Mouse (Mus musculus) gastrocnemius, postnatal 14 days (tissue): ENCODE results near the gene Mindy1. TPM values are rescaled to one million over a fixed set of nuclear protein-coding genes. Genes with fewer than 3 reads are reported as not detected.
"Not testable (repeated sequence)": the region's sequence is repeated elsewhere in the genome, so short reads cannot be mapped to it uniquely, and the experiment has no call there.

Source experiments
- DNase-seq: peaks from one replicate; pipeline ENCODE4 v3.0.0; 2021; ENCODE audit warnings: mixed read lengths
- intact Hi-C: fragments of 180-260 bp; cut with DNase I; formaldehyde crosslinking; loops from one replicate; pipeline ENCODE4 v1.15.1; 2025; ENCODE audit warnings: low total_unique reads
- total RNA-seq, 2 experiments: library from RNA; stranded (reverse); gene quantifications; 2 replicates each; pipeline ENCODE4 v1.2.3; 2021

The Mindy1 gene
- total RNA-seq, 2 experiments from 2014 or later, result 19.6 to 22.5 TPM

DNA sequence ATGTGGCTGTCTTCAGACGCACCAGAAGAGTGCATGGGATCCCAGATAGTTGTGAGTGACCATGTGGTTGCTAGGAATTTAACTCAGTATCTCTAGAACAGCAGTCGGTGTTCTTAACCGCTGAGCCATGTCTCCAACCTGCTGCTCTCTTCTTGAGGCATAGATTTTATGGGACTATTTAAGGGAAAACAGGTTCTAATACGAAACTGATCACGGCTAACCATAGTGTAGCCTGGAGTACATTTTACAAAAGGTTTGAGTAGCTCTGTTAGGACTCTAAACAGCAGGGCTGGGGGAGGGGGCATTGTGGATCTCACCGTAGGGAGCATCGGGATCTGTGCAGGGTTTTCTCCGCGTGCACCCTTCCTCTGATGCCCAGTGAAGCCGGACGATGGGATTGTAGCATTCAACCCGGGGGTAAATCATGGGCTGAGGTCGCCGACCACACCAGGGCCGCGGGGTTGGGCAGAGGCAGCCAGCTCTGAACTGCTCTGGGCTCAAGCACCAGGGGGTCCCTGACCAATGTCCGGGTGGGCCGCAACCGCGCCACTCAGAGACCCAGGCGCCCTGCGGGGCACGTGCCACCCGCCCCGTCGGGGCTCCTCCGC, 33.4 kb downstream of the Mindy1 start, which contains the start of gene Cers2:
TSS of gene Cers2 (plus strand) at position 306 of the 608 bp plus-strand sequence.
- intact Hi-C loops, result no loop called here
- no peak for DNase-seq

DNA sequence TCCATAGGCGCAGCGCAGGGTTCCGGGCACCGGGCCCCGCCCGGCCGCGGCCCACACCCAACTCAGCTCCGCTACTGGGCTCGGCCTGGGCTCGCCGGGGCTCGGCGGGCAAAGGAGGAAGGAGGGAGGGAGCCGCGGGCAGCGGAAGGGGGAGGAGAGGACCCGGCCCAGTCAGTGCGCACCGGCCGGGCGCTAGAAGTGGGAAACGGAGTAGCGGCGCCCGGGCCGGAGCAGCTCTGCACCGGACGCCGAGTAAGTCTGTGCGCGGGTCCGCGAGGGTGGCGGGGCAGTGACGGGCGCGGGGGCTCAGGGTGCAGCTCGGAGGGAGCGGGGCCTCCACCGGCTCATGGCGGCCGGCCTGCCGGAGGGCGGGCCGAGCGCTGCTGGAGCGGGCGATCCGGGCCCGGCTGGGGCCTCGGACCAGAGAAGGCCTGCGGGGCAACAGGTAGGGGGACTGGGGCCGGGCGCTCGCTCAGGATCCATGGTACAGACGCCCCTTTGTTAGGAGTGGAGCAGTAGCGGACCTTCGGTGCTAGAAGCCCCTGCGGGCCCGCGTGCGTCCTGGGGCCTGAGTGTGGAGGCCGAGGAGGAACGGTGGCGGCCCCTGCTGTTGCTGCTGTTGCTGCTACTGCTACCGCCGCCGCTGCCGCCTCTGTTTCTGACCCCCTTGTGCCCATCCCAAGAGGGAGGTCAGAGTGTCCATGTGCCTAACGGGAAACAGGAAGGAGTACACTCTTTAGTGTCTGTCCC, 34.1 kb downstream of the Mindy1 start:
- intact Hi-C loops, result no loop called here
- DNase-seq, result peak; percentile 94

DNA sequence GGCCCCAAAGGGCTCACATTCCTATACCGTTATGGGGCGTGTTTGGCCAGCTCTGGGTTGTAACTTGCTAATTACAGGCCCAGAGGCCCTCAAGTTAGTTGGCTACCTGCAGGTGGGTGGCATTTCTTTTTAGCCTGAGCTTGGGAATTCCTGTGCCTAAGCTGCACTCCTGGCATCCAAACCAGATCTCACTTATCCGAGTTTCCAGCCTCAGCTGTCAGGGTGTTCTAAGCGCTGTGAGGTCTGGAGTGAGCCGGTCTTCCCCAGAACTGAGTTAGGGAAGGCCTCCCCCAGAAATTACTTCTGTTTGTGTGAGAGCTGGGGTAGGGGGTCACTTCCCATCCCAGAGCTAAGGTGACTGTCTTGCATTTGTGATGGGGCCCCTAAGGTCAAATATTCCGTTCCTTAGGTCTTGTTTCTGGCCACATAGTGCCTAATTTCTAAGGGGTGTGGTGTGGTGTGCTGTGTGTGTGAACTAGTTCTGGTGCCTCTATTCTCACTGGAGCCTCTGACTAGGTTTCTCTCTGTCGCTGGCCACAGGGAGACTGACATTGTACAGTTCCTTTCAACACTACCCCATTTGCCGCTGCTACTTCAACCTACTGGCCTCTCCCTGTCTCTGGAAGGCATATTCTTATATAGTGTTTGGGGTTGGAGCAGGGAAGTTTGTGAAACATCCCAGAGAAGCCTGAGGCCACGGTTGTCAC, 34.9 kb downstream of the Mindy1 start:
- no peak for DNase-seq

DNA sequence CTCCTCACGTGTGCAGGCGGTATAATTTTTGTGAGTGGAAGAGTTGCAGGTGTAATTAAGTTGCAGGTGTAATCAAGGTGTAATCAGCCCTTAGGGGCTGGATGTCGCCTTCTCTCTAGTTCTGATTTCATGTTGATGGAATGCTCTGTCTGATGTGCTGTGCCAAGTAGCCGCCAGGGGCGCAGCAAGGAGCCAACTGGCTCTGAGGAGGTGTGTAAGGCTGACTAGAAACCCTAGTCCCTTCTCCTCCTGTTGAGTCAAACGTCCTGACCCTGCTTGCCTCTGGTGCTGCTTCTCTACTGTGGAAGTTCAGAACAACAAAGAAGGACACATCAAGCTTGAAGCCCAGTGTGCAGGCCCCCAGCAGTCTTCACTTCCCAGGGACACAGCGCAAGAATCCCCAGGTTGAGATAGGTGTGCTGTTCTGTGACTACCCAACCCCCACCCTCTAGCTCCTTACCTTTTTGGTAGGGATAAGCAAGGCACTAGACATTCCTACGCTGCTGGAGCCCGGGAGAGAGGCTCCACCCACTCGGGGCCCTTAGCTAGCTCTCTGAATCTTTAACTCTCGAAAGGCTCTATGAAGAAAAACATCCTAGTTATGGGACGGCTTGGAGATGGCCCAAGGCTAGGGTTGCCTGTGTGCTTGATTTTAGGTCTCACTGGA, 36.4 kb downstream of the Mindy1 start:
- intact Hi-C loops, result no loop called here
- DNase-seq, result peak; percentile 70

More for the DNA sequence above, 34.9 kb downstream of the Mindy1 start:
- intact Hi-C loops, result no loop called here

DNA sequence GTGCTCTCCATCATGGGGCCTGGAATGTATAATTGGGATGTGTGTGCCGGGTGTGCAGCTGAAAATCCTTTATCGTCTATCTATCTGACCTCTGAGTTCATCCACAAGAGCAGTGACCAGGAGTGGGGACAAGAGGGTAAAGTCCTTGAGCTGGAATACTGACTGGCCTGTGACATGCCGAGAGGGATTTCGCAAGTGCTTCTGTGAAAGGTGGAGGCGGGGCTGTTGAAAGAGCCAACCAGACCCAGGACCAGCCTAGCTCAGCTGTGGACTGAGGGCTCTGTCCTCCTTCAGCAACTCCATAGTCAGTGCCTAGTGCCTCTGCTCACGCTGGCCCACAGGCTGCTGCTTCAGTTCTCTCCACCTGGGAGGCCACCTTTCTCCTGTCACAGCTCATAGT, 37.4 kb downstream of the Mindy1 start:
- intact Hi-C loops, result no loop called here
- no peak for DNase-seq

DNA sequence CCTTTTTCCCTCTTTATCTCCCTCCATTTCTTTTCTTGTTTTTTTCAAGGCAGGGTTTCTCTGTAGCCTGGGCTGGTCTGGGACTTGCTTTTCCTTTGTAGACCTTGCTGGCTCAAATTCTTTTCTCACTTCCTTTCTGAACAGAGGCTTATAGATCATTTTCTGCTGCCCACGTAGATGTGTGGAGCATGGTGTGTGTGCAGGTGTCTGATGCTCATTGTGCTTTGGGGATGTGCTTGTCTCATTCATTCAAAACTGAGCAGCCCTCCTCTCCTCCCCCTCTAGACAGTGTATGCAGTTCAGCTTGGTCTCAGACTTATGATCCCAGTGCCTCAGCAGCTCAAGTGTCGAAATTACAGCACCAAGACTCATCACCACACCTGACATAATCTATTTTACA, 38.0 kb downstream of the Mindy1 start:
- DNase-seq, result no peak
- intact Hi-C loops, result no loop called here

DNA sequence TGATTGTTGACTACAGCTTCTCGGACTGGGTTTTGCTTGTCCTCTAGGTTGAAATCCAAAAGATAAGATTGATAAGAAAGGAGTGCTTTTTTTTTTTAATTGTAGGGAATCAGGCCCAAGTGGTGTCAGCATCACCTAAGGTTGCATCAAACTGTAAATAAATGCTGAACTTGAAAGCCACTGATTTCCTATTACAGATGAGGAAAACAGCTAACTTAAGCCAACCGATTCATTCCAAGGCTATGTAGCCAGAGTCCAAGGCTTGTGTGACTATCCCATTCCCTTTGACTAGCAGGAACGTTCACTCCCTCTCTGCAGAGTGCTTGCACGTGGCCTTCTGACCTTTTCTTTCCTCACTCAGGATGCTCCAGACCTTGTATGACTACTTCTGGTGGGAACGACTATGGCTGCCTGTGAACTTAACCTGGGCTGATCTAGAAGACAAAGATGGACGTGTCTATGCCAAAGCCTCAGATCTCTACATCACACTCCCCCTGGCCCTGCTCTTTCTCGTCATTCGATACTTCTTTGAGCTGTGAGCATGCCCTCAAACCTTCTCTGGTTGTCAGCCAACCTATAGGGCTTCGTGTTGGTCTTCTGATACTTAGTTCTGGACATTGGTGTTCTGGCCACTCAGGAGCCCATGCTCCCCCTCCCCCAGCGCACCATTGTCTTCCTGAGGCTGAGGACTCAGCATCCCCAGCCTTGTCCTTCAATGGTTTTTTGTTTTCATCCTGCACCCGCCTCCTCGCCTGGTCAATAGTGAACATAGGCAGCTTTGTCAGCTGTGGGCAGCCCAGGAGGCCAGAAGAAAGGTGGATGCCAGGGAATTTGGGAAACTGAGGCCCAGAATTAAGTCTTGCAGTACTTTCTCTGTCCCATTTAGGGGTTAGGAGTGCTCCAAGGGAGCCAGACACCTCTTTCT, 38.8 kb downstream of the Mindy1 start:
- DNase-seq, result no peak
- intact Hi-C loops, result no loop called here

DNA sequence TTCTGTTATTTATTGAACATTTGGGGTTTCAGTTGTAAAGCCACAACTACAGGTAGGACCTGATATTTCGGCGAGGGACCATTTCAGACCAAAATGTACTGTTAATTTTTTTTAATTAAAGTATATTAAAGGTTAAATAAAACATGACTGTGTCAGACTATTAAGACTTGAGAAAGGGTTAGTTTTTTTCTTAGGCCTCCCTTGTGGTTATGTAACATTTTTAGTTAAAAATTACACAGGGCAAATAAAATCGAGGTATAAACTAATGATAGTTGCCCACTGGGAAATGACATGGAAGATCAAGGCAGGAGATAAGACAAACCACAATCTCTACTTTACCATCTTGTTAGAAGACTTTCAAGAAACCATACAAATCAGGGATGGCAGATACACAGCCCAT, 42.3 kb downstream of the Mindy1 start:
- intact Hi-C loops, result no loop called here

DNA sequence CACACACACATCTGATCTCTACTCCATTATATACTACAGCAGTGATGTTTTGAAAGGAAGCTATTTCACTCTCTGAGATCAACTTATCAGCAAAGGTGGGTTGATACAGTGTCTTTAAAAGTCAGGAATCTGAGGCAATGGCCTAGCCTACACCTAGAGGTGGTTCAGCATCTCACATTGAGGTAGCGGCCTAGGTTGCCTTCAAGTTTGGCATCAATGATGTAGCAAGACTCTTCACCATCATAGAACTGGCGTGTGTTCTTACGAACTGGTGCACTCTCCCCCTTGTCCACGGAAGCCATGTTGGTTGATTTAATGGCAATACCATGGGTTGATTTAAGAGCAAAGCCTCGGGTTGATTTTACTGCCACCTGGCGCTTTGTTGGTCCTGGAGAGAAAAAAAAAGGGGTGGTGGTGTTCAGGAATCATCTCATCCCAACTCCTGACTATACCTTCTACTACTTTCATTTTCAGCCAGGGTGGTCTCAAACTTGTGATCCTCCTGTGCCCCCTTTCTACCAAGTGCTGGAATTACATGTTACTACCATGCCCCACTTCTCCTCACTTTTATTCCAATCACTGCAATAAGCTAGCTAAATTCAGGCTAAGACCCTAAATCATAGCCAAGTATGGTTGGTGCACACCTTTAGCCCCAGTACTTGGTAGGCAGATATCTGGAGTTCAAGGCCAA, 43.5 kb downstream of the Mindy1 start:
- DNase-seq, result no peak
- intact Hi-C loops, result no loop called here

More for the DNA sequence above, 42.3 kb downstream of the Mindy1 start:
- no peak for DNase-seq

DNA sequence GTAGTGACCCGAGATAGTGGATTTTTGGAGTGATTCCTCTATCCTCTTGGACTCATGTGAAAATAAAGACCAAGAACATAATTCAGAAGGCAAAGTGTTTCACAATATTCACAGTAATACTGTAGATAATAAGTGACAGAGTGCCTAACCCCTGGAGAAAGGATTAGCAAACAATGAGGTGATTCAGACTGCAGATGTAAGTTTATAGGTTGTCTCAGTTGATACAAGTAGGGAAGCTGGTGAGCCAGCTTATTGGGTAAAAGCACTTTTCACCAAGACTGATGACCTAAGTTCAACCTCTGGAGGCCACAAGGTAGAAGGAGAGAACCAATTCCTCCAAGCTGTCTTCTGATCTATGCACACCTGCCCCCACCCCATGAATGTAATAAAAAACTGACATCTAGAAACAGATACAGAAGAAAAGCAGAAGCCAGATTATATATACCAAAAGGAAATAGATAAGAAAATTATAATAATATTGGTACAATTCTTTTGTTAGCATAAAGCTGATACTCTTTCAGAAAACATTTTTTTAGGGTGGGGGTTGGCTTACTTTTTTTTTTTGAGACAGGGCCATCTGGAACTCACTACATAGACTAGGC, 47.8 kb downstream of the Mindy1 start:
- intact Hi-C loops, result no loop called here
- DNase-seq, result no peak

DNA sequence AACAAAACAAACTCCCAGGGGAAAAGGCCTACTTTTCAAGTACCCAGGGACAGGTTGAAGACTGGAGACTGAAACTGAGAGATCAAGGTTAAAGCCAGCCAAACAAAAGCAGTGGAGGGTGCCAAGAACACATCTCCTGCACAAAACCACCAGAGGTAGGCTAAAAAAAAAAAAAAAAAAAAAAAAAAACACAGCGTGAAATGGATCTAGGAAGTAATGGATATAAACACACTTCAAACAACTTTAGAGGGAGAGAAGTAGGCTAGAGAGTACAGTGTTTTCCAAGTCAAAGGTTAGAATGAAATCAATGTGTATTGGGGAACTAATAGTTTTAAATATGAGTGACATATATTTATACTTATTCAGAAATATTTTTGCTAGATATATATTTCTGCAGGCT, 50.4 kb downstream of the Mindy1 start:
- intact Hi-C loops, result no loop called here
- DNase-seq, result no peak

DNA sequence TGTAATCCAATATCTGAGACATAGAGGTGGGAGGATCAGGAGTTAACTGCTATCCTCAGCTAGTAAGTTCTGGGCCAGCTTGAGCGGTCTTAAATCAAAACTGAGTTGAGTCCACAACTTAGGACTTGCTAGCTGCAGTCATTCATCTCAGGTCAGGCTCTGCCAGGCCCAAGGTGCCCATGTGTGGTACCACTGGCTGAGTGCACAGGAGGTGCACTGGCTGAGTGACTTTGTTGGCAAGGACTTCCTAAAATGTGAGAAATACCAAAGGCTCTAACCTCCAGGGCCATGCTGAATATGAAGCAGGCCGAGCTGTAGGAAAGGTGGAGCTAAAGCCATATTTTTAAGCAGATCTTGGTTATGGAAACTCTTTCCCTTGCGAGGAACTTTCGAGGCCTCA, 56.2 kb downstream of the Mindy1 start:
- intact Hi-C loops, result no loop called here

DNA sequence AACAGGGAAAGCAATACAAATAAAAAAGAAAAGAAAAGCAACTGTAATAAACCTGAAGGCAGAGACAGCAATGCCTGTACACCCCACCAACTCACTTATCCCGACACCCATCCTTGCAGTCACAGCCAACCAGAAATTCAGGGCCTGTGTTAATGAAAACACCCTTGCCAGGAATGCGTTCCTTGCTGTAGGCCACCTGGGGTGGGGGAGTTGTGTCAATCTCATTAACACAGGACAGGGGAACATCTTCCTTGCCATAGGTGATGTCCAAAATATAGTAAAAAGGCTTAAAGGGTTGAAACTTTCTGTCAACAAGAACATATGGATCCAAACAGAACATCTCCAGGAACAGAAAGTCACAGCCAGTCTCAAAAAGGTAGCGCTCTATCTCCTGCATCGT, 57.1 kb downstream of the Mindy1 start:
- intact Hi-C loops, result no loop called here
- DNase-seq, result no peak

More for the DNA sequence above, 56.2 kb downstream of the Mindy1 start:
- no peak for DNase-seq

DNA sequence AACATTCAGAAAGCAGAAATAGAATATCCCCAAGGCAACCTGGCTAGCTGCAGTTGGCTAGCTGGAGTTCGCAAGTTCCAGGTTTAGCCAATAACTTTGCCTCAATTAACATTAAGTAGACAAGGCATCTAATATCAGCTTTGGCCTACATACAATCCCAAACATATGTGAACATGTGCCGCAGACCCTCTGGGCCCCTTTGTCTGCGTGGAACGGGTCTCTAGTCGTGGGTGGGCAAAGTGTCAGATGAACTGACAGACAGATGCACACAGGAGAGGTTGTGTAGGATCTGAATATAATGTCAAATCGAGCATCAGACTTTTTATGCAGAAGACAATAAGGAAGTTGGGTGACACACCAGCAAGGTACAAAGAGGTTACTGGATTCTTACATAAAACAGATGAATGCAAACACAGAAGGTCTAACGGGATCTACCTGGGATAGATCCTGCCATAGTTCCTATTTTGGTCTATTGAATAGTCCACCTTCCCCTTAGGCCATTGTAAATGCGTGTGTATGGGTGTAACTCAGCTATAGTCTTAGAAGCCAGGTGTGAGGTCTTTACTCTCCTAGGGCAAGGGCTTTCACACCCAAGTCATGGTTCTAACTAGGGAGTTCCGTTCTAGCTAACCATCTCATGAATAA, 62.3 kb downstream of the Mindy1 start:
- intact Hi-C loops, result loop anchor here (10.0 kb wide), 1 partner anchor 131 kb away; no protein-coding TSS in a partner anchor
- not testable (repeated sequence) for DNase-seq
